Mouse (Mus musculus): ENCODE measurements around the gene Snx6.
"Not testable (repeated sequence)": the region's sequence is repeated elsewhere in the genome, so short reads cannot be mapped to it uniquely, and the experiment has no call there.

Snx6 gene

GRCm38 (mm10) chr12:54803531-54803930 is 8.0 kb upstream of the Snx6 start:
- no peak for DNase-seq (ENCODE audit: low spot score)

DNA sequence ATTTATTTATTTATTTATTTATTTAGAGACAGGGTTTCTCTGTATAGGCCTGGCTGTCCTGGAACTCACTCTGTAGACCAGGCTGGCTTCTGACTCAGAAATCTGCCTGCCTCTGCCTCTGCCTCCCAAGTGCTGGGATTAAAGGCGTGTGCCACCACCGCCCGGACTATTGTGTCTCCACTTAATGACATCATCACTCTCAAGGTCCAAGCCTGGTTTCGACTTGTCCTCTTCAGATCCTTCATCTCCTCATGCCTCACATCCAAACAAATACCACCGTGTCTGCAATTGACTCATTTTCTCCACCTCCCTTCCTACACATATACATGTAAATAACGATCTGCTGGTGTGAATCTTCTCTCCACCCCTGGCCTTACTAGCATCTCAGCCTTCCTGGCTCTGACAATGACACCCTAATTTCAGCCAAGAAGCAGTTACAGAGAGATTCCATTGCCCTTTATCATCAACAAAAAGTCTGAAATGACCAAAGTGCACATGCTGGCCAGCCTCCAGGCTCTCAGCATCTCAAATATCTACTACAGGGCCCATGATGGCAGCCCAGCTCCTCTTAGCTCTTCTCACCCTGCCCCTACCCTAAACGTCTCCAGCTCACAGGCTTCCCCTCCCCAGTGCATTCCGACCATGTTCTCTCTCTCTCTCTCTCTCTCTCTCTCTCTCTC is 1.2 kb upstream of the Snx6 start:
- no peak for DNase-seq (ENCODE audit: low spot score)

DNA sequence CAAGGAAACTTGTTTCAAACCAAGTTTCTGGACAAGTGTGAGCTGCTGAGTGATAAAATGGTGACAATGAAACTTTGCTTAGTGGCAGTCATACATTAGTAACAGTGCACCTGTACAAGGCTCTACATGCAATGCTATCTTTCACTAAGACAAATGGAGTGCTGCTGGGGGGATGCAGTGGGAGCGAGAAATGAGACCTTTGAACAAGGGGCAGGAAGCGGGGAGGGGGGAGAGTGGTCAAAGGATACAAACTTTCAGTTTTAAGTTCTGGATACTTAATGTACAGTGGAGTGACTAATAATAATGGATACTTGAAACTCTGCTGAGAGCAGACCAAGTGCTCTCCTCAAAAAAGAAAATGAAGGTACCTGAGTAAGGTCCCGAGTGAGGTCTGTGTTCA is 1.1 kb downstream of the Snx6 start:
- no peak for DNase-seq (ENCODE audit: low spot score)

DNA sequence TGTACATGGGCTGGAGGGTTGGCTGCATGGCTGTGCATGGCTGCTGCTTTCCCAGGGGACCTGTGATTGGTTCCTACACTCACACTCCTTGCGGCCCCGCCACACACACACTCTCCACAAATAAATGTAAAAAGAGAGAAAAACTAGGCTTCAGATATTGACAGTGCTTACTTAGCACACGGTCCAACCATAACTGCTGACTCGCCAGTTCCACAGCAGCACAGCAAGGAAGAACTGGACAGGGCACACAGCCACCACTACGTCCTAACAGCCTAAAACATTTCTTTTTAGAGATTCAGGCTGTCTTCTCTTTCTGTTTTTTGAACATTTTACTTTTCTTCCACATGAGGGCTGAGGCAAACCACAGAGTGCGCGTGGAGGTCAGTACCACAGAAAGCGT is 4.0 kb downstream of the Snx6 start:
- no peak for DNase-seq (ENCODE audit: low spot score)

DNA sequence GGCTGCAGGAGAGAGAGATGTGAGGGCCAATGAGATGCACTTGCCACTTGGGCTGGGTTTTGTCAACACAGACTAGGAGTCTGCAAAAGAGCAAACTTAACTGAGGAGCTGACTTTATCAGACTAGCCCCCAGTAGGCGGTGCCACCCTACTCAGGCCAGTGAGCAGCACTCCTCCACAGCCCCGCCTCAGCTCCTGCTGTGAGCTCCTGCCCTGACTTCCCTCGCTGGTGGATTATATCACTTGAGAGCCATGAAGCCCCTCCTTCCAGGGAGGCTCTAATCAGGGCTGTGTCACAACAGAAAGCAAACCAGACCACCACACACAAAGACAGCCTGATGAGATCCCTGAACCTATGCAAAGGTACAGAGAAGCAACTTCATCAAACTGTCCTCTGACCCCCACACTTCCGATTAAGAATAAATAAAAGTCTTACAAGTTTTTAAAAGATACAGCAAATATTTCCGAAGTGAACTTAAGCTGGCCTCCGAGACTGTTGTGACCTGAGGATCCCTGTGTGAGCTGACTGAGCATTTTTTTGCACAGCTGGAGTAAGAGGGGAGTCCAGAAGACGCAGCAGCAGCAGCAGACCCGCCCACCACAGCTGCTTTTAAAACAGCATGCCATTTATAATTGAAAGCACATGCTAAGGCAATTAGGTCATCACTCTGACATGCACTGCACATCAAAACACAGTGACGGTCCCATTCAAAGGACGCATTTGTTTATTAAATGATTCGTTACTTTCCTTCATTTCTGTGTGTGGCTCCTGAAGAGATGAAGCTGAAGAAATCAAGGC is 6.0 kb downstream of the Snx6 start:
- peak; percentile 76 for DNase-seq (ENCODE audit: low spot score)

GRCm38 (mm10) chr12:54763624-54764023 is 31.9 kb downstream of the Snx6 start:
- DNase-seq (ENCODE audit: low spot score) = no peak

DNA sequence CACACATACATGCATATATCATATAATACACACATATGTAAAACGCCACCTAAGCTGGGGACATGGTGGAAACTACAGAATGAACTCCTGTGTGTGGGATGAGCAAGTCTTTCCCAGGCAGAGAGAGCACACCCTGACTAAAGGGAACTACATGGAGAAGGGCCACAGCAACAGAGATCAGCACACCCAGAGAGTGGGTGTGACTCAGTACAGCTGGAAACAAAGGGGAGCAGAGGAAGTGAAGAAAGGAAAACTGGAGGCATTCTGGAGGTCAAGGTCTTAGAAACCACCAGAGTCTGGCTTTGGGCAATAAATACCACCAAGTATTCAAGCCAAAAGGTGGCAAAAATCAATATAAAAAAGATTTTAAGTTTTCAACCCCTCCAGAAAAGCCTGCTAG is 34.8 kb downstream of the Snx6 start:
- DNase-seq (ENCODE audit: low spot score) = no peak

DNA sequence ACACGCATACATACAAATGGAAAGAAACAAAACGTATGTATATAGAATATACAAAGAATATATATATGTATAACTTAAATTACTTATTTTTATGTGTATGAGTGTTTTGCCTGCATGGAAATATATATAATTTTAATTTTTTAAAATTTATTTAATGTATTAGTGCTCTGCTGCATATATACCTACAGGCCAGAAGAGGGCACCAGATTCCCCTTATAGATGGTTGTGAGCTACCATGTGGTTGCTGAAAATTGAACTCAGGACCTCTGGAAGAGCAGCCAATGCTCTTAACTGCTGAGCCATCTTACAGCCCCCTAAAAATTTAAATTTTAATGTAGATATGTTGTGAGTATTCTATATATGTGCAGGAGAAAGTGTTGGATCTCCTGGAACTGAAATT is 36.7 kb downstream of the Snx6 start:
- DNase-seq (ENCODE audit: low spot score) = no peak

DNA sequence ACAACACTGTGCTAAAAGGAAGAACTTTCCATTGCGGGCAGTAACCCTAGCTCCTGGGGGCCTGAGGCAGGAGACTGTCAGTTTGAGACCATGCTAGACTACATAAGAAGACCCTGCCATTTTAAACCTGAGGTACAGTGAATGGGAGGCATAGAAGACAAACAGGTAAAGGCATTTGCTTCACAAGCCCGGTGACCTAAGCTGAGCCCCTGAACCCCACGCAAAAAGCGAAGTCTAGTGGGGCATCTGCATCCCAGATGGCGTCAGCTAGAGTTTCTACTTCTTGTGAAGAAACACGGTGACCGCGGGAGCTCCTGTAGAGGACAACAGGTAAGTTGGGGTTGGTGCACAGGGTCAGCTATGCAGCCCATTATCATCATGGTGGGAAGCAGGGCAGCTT is 46.9 kb downstream of the Snx6 start:
- DNase-seq (ENCODE audit: low spot score) = no peak

GRCm38 (mm10) chr12:54738661-54739243 is 56.8 kb downstream of the Snx6 start:
- not testable (repeated sequence) for DNase-seq (ENCODE audit: low spot score)

GRCm38 (mm10) chr12:54737891-54738660 is 57.4 kb downstream of the Snx6 start:
- DNase-seq (ENCODE audit: low spot score) = not testable (repeated sequence)

- DNase-seq (ENCODE audit: low spot score) = not testable (repeated sequence)
Measured at GRCm38 (mm10) chr12:54734307-54735131, 61.0 kb downstream of the Snx6 start.

GRCm38 (mm10) chr12:54729140-54730059 is 66.1 kb downstream of the Snx6 start:
- DNase-seq (ENCODE audit: low spot score) = not testable (repeated sequence)

DNA sequence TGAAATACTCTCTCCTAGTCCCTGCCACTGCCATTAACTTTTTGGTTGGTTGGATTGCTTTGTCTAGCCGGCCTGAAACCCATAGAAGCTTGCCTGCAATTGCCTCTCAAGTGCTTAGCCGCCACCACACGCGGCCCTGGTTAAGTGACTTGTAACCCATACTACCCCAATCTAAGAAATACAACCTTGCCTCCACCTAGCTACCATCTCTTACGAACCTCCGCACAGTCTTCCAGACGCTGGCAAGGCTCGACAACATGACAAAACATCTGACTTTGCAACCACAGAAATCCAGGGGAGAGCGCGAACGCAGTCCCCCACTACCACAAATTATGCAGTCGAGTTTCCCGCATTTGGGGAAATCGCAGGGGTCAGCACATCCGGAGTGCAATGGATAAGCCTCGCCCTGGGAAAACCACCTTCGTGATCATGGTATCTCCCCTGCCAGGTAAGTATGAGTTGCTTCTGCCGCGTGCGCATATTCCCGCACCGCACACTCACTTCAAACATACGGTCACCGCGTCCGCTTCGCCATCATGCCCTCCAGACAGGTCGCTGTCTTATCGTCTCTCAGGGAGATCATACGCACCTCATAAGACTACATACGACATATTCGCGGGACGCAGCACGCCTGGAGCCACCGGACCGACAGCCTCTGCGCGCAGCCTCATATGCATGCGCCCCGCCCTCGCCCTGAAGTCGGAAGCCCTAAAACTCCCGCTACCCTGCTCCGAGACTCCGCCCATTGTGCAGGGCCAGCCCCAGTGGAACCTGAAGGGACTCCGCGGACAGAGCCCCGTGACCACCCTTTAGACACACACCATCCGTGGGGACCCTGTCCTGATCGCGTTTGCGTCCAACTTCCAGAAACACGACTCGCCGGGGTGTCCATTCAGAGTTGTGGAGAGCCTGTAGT is 76.4 kb downstream of the Snx6 start:
- DNase-seq (ENCODE audit: low spot score) = not testable (repeated sequence)

GRCm38 (mm10) chr12:54717516-54717915 is 78.0 kb downstream of the Snx6 start:
- DNase-seq (ENCODE audit: low spot score) = not testable (repeated sequence)

DNA sequence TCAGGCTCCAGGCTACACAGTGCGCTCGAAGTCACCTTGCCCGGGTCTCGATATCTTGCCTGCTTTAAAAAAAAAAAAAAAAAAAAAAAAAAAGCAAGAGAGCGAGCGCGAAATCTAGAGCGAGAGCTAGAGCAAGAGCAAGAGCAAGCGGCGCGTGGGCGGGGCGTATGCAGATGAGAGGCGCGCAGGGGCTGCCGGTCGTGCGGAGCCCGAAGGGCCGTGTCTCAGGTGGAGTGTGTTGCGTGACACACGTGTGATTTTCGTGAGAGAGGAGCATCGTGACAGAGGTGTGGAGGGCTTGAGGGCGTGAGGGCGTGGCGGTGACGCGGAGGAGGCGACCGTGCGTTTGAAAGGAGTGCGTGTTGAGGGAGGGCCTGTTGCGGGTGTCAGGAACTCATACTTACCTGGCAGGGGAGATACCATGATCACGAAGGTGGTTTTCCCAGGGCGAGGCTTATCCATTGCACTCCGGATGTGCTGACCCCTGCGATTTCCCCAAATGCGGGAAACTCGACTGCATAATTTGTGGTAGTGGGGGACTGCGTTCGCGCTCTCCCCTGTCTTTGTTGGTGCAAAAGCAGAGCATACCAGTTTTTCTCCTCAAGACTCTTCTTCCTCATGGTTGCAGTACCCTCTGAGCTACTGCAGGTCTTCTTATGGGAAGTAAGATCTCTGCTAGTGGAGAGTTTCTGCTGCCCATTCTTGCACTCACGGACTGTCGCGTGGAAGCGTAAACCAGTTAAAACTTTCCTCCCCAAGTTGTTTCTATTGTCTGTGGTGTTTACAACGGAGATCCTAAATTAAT is 81.5 kb downstream of the Snx6 start:
- DNase-seq (ENCODE audit: low spot score) = not testable (repeated sequence)

DNA sequence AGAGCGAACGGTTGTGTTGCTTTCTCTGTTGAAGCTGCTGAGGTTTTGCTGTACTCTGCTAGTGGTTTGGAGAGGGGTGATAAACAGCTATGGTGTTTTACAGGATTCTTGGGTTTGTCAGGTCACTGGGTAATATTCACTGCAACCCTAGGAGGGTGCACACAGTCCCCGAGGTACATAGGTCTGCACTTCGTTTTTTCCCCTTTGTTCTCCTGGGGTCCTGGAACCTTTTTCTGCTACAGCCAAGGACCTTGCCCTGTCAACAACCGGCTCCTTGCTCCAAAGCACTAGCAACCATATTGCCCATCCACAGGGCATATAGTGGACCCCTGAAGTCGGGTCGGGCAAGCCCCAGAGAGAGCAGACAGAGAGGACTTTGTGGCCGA is 85.0 kb downstream of the Snx6 start:
- DNase-seq (ENCODE audit: low spot score) = not testable (repeated sequence)
